Mouse (Mus musculus) cortical plate, adult 2 months (tissue): ENCODE measurements around the gene Cox8b. TPM values are rescaled to one million over a fixed set of nuclear protein-coding genes. Genes with fewer than 3 reads are reported as not detected.

Experiments used
- H3K27ac ChIP-seq: fragments of 200-500 bp; 2 replicates; pipeline ENCODE4 v1.5.1; 2012; ENCODE audit warnings: low read length, control low read depth, inconsistent platforms; ENCODE audit not compliant: insufficient read depth
- H3K4me1 ChIP-seq: fragments of 200-500 bp; 2 replicates; pipeline ENCODE4 v1.6.1; 2011; ENCODE audit warnings: low read length; ENCODE audit not compliant: control insufficient read depth, insufficient read depth
- H3K4me3 ChIP-seq: fragments of 200-500 bp; 2 replicates; pipeline ENCODE4 v1.5.1; 2011; ENCODE audit warnings: mild to moderate bottlenecking, low read length, control low read depth; ENCODE audit not compliant: insufficient read depth
- CTCF ChIP-seq: fragments of 200-500 bp; IDR thresholded peaks from 2 replicates; pipeline ENCODE4 v1.5.1; 2011; ENCODE audit warnings: mild to moderate bottlenecking, control low read depth, low read length; ENCODE audit not compliant: insufficient read depth; ENCODE audit errors: extremely low read depth
- POLR2A ChIP-seq: fragments of 200-500 bp; IDR thresholded peaks from 2 replicates; pipeline ENCODE4 v1.6.1; 2011; ENCODE audit warnings: mild to moderate bottlenecking, low read length, control low read depth; ENCODE audit not compliant: insufficient read depth; ENCODE audit errors: extremely low read depth
- polyA plus RNA-seq: library from polyadenylated mRNA; depleted of rRNA; stranded (reverse); fragments of >200 nt; gene quantifications from 2 replicates; pipeline ENCODE4 v1.2.3, GENCODE M21; 2012

The Cox8b gene
- polyA plus RNA-seq, 1 experiment: 1.3 TPM

DNA sequence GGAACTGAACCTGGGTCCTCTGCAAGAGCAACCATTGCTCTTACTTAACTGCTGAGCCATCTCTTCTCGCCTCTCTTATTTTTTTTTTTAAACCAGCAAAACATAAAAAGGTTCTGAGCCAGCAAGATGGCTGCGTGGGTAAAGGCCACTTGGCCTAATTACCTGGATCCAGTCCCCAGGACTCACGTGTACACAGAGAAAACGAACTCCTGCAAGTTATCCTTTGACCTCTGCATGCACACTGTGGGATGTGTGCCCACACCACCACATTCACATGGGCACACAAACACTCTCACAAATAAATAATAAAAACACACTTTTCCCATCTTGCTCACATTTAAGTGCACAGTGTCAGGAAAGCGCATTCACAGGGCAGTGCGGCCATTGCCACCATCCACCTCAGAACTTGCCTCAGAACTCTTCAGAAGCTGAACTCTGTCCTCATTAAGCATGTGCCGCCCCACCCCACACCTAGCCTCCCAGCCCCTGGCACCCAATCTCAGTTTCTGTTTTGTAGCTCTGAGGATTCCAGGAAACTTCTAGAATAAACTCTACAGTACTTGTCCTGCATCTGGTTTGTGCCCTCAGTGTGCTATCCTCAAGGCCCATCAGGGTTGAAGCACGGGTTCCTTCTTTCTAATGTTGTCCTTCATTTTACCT is 13.9 kb upstream of the Cox8b start:
- no peak overlapping the region for H3K4me3 ChIP-seq
- H3K27ac ChIP-seq: no peak overlapping the region
- TF ChIP-seq CTCF: no peak
- no peak for TF ChIP-seq POLR2A

DNA sequence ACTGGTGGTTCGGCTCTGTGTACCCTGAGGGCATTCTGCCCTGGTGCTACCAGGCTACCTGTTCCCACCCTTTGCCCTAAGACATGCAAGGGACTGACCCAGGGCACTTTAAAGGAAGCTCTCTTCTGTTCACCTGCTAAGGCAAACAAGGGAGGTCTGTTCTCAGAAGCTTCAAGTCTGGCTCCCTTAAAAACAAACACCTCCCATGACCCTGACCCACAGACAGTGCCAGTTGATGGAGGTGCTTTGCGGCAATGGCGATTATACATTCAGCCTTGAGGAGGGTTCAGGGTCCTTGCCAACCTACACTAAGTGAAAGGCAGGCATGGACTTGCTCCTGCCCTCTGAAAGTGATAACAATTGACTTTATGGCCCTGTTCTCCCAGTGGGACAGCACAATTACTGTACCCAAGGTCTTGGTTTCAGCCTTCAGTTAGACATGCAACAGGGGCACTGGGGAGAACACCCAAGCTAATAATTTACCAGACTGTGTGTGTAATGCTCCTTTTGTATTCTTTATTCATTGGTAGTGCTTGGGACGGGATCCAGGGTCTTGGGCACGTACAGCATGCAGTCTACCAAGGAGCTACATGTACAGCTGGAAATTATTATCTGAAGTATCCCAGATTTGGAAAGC is 12.7 kb upstream of the Cox8b start:
- Histone ChIP-seq H3K27ac (no peak overlapping the region), H3K4me1 (0 out of 2 replicates have a peak, but pooled peaks cover 1% of the 10 kb centered on the region)
- TF ChIP-seq CTCF: no peak
- no peak for TF ChIP-seq POLR2A

More for the DNA sequence above, 13.9 kb upstream of the Cox8b start:
- H3K4me1 ChIP-seq: 0 out of 2 replicates have a peak, but pooled peaks cover 1% of the 10 kb centered on the region

DNA sequence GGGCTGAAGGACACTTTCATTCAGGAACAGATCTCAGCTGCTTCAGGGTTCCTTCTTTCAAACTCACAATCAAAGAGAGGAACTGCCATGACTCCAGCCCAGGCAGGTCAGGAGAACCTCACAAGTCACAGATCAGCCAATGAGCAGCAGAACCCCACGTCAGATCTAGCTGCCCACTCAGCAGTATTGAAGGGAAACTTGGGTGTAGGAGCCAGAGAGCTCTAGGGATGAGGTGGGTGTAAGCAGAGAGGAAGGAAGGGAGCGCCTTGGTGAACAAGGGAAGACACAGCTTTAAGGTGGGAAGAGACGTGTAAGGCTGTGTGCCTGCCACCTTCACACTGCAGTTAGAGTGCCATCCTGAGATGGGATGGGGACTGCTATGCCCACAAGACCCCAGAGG is 12.0 kb upstream of the Cox8b start:
- TF ChIP-seq POLR2A (no peak), CTCF (no peak)
- 0 out of 2 replicates have a peak, but pooled peaks cover 1% of the 10 kb centered on the region for H3K4me1 ChIP-seq
- no peak overlapping the region for H3K4me3 ChIP-seq
- no peak overlapping the region for H3K27ac ChIP-seq

More for the DNA sequence above, 12.7 kb upstream of the Cox8b start:
- H3K4me3 ChIP-seq: no peak overlapping the region

DNA sequence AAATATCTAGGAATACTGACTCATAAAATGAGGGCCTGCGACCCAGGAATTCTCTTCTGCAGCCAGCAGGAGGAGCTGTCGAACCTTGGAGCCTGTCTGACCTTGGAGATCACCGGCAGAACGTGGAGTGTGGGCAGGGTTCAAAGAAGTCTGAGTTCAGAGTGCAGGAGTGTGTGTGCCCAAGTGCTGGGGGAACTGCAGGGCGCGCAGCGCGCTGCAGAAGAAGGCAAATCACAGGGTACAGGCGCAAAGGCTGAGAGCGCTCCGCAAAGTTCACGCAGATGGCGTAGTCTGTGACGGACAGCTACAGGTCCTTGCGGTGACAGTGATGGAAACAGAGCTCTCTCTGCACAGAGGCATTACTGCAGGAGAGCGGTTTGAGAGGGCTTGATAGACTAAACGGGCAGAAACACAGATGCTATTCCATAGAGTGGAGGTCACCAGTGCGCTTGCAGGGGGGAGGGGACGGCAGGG is 8.4 kb upstream of the Cox8b start:
- TF ChIP-seq CTCF: peak; percentile 80
- TF ChIP-seq POLR2A: no peak
- H3K27ac ChIP-seq: no peak overlapping the region
- peak overlapping the region; percentile 13 for H3K4me3 ChIP-seq
- 0 out of 2 replicates have a peak, but pooled peaks cover 1% of the 10 kb centered on the region for H3K4me1 ChIP-seq

DNA sequence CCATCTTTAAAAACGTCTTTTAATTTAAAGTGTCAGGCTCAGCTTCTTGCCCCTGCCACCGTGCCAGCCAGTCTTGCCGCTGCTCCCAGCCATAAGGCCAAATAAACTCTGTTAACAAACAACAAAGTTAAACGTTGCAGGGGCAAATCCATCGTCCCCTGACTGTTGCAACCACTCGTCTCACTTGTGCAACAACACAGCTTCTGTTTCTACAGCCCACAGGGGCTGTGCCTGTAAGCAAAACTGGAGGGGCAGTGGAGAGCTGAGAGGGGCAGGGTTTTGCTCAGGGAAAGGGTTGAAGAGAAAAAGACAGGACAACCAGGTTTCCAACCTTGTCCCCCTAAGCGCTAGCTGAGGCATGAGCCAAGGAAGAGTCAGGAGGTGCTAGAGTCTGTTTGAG is 7.9 kb upstream of the Cox8b start:
- 0 out of 2 replicates have a peak, but pooled peaks cover 1% of the 10 kb centered on the region for H3K4me1 ChIP-seq
- no peak overlapping the region for H3K27ac ChIP-seq
- TF ChIP-seq CTCF (no peak), POLR2A (no peak)
- no peak overlapping the region; the same call in 1 of the 2 replicates for H3K4me3 ChIP-seq

DNA sequence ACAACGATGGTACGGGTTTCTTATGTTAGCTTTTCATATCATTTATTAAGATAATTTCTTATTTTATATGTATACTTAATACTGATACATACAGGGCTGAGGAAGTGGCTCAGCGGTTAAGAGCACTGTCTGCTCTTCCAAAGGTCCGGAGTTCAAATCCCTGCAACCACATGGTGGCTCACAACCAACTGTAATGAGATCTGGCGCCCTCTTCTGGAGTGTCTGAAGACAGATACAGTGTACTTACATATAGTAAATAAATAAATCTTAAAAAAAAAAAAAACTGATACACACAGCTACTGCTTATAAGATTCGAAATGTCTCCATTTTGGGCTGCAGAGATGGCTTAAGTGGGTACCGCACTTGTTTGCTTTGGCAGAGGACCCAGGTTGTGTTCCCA is 7.5 kb upstream of the Cox8b start:
- TF ChIP-seq CTCF (no peak), POLR2A (no peak)
- Histone ChIP-seq H3K27ac (no peak overlapping the region), H3K4me1 (0 out of 2 replicates have a peak, but pooled peaks cover 1% of the 10 kb centered on the region), H3K4me3 (no peak overlapping the region)

DNA sequence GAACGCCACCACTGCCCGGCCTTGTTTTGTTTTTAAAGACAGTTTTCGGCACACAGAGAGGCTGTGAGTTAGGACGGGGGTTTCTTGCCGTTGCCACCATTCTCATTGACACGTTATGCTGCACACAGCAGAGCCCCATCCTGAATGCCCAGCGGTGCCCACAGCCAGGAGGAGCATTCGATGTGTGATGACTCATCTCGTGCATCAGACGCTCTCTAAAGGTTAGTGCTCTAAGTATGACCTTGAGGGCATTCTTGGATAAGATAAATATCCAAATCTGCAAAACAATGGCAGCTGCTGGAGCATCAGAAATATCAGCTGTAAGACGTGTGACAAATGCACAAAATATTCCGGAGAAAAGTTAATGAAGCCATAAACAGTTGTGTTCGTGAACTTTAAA is 6.9 kb upstream of the Cox8b start:
- Histone ChIP-seq H3K4me3 (no peak overlapping the region), H3K27ac (no peak overlapping the region), H3K4me1 (no peaks in the 10 kb centered on the region)
- TF ChIP-seq POLR2A (no peak), CTCF (no peak)

DNA sequence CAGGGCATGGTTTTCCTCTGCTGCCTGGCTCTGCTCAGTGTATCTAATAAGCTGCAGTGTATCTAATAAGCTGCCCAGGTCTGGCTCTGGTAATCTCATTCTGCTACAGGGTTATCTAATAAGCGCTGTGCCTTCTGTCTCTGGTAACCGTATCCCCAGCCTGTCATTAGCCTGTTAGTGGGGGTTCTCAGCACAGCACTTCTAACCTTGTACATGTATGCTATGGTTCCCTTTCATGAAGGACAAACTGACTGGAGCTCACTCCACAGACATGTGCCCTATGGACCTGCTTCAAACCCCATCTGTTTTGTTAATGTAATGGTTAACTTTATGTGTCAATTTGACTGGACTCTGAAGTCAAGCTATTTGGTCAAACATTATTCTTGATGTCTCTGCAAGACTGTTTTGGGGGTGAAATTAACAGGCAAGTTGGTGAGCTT is 5.4 kb upstream of the Cox8b start:
- no peak for TF ChIP-seq CTCF
- TF ChIP-seq POLR2A: no peak
- Histone ChIP-seq H3K27ac (no peak overlapping the region), H3K4me3 (no peak overlapping the region), H3K4me1 (0 out of 2 replicates have a peak, but pooled peaks cover 1% of the 10 kb centered on the region)

DNA sequence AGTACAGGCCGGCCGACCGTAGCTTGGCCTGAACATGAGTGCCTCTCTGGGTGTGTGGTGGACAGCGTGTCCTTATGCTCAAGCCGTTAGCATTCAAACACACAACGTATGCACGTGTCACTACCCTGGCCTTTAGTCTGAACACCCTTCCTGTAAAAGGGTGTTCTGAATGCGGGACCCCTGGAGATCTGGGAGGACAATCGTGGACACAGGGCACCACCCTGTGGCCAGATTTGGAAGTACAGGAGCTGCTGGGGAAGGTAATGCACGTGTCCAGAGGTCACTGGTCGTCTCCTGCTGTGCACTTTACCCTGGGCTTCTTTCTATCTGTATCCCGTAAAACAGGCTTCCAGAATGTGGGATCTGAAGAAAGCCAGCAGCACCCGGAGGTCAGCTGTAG is 3.0 kb upstream of the Cox8b start:
- TF ChIP-seq CTCF (peak; percentile 89), POLR2A (no peak)
- H3K4me1 ChIP-seq: 0 out of 2 replicates have a peak, but pooled peaks cover 1% of the 10 kb centered on the region
- no peak overlapping the region for H3K4me3 ChIP-seq
- no peak overlapping the region for H3K27ac ChIP-seq
